Mouse (Mus musculus) small intestine, adult 2 months (tissue): ENCODE data around the gene Trappc12.

Experiments
- CTCF ChIP-seq: fragments of 200-500 bp; IDR thresholded peaks from 2 replicates; pipeline ENCODE4 v1.5.1; 2012; ENCODE audit warnings: low read depth, mild to moderate bottlenecking, control low read depth, inconsistent platforms, low read length, moderate library complexity, mixed read lengths; ENCODE audit not compliant: insufficient replicate concordance, insufficient read length; ENCODE audit errors: extremely low read depth
- POLR2A ChIP-seq: fragments of 200-500 bp; IDR thresholded peaks from 2 replicates; pipeline ENCODE4 v1.6.1; 2012; ENCODE audit warnings: low read depth, mild to moderate bottlenecking, control low read depth, inconsistent platforms, low read length, moderate library complexity

DNA sequence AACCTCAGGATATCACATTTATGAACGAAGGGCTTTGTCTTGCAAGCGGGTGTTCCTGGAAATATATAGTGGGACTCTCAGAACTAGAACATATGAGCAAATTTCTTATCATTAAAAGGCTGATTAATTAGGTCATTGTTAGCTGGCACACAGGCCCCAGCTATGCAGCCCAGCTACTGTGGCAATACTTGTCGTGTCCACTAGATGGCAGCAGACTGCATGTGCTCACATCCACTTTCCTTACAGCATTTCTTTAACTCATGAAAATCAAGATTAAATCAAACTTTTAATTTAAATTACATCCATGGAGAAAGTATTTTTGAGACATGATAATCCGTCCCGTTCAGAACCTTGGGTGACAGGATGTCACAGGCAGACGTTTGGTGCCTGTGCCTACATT, 50.6 kb downstream of the Trappc12 start:
- TF ChIP-seq CTCF = peak; percentile 79; the same call in 1 of the 2 replicates
- TF ChIP-seq POLR2A = no peak
